Mouse (Mus musculus): ENCODE results near the gene Gpatch2. TPM values are rescaled to one million over a fixed set of nuclear protein-coding genes. Genes with fewer than 3 reads are reported as not detected.

Gene Gpatch2
- polyA plus RNA-seq (2012), result 12.0 and 12.7 TPM in 2 replicates

DNA sequence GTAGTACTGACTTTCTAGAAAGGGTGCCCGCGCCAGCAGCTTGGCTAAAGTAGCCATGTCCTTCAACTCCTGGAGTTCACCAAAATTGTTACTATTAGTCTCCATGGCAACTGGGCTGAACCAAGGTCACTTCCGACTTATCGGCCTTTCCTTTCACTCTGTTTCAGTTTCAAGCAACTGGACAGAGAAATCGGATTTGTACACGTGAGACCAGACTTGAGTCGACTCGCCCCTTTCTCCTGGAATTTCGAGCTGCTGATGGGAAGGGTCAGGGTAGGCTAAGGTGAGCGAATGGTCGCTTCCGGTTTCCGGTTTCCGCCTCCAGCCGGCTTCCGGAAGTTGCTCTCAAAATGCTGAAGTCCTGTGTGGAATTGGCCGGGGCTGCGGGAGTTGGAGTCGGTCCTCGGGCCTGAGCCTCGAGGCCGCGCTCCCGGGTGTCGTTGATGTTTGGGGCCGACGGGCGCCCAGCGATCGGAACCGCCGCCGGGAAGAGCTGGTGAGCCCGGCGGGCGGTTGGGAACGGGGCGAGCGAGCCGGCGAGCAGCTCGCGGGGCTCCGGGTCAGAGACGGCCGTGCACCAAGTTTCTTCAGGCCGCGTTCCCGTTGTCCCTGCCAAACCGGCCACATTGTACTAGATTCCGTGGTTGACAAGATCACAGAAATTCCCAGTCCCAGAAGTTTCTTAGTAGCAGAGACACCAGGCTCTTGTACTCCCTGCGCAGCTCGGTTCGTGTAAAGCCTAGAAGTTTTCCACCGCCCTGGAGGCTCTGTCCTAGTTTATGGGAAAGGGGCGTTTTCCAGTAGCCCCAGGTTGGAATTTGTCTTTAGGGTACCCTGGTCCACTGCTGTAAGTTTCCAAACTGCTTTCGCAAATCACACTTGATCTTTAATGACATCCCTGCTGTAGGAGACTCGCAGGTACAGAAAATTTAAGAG lies at the start of gene Gpatch2, which contains the start of gene Spata17:
Gene Gpatch2, plus strand, starts transcription at position 328 of the 936 bp plus-strand sequence.
Gene Spata17, minus strand, starts transcription at position 285 of the 936 bp plus-strand sequence.

Other genes with a start within 250 kb of the Gpatch2 start
- gene D1Pas1, start 248.1 kb upstream of the Gpatch2 start, polyA plus RNA-seq (2012), result not detected in 2 replicates
- 0.06 TPM in 1 of 2 replicates, not detected in the other for gene Spata17, start within 50 bp of the Gpatch2 start, polyA plus RNA-seq (2012)